Mouse (Mus musculus): ENCODE measurements around the gene Gadl1.

GRCm38 (mm10) chr9:116049985-116050384 lies 140.7 kb downstream of the Gadl1 start:
- no peak for TF ChIP-seq POLR2A (IDR thresholded peaks at IDR 0.05; ENCODE audit: extremely low read depth, insufficient read depth, low read length)
- TF ChIP-seq CTCF (IDR thresholded peaks at IDR 0.05; ENCODE audit: extremely low read depth, insufficient read depth, low read length), result no peak

Data from cortical plate, adult 2 months (tissue).